Mouse (Mus musculus): ENCODE data around the gene Sema3g.

The Sema3g gene

GRCm38 (mm10) chr14:31217666-31218065, at the start of gene Sema3g:
TSS of gene Sema3g (plus strand) at chr14:31217860.
- peak; percentile 15 for DNase-seq (ENCODE audit: low spot score)

GRCm38 (mm10) chr14:31168425-31168824, 49.2 kb upstream of the Sema3g start, which contains the start of gene Stab1:
TSS of gene Stab1 (minus strand) at chr14:31168641.
- no peak for DNase-seq (ENCODE audit: low spot score)

- no peak for DNase-seq (ENCODE audit: low spot score)
Measured at GRCm38 (mm10) chr14:31169508-31169907, 48.2 kb upstream of the Sema3g start.

- no peak for DNase-seq (ENCODE audit: low spot score)
Measured at GRCm38 (mm10) chr14:31170963-31171362, 46.7 kb upstream of the Sema3g start.

GRCm38 (mm10) chr14:31171386-31171785, 46.3 kb upstream of the Sema3g start:
- no peak for DNase-seq (ENCODE audit: low spot score)

- no peak for DNase-seq (ENCODE audit: low spot score)
Measured at GRCm38 (mm10) chr14:31171821-31172220, 45.8 kb upstream of the Sema3g start.

- DNase-seq (ENCODE audit: low spot score) = no peak
Measured at GRCm38 (mm10) chr14:31172781-31173455, 44.7 kb upstream of the Sema3g start.

GRCm38 (mm10) chr14:31173537-31173936, 44.1 kb upstream of the Sema3g start:
- DNase-seq (ENCODE audit: low spot score) = no peak

GRCm38 (mm10) chr14:31177287-31177686, 40.4 kb upstream of the Sema3g start:
- no peak for DNase-seq (ENCODE audit: low spot score)

GRCm38 (mm10) chr14:31177715-31178114, 39.9 kb upstream of the Sema3g start:
- no peak for DNase-seq (ENCODE audit: low spot score)

GRCm38 (mm10) chr14:31179677-31180365, 37.8 kb upstream of the Sema3g start:
- DNase-seq (ENCODE audit: low spot score) = no peak

- DNase-seq (ENCODE audit: low spot score) = no peak
Measured at GRCm38 (mm10) chr14:31181512-31181911, 36.1 kb upstream of the Sema3g start.

GRCm38 (mm10) chr14:31182786-31183290, 34.8 kb upstream of the Sema3g start:
- no peak for DNase-seq (ENCODE audit: low spot score)

- DNase-seq (ENCODE audit: low spot score) = no peak
Measured at GRCm38 (mm10) chr14:31183541-31183940, 34.1 kb upstream of the Sema3g start.

- DNase-seq (ENCODE audit: low spot score) = no peak
Measured at GRCm38 (mm10) chr14:31184195-31184594, 33.5 kb upstream of the Sema3g start.

- no peak for DNase-seq (ENCODE audit: low spot score)
Measured at GRCm38 (mm10) chr14:31186656-31187055, 31.0 kb upstream of the Sema3g start.

- DNase-seq (ENCODE audit: low spot score) = no peak
Measured at GRCm38 (mm10) chr14:31188771-31189181, 28.9 kb upstream of the Sema3g start.

GRCm38 (mm10) chr14:31189348-31189747, 28.3 kb upstream of the Sema3g start:
- no peak for DNase-seq (ENCODE audit: low spot score)

- DNase-seq (ENCODE audit: low spot score) = no peak
Measured at GRCm38 (mm10) chr14:31191936-31192335, 25.7 kb upstream of the Sema3g start.

GRCm38 (mm10) chr14:31193791-31194190, 23.9 kb upstream of the Sema3g start:
- no peak for DNase-seq (ENCODE audit: low spot score)

GRCm38 (mm10) chr14:31194441-31194840, 23.2 kb upstream of the Sema3g start:
- DNase-seq (ENCODE audit: low spot score) = peak; percentile 65

GRCm38 (mm10) chr14:31194891-31195513, 22.7 kb upstream of the Sema3g start:
- peak; percentile 44 for DNase-seq (ENCODE audit: low spot score)

GRCm38 (mm10) chr14:31195521-31195920, 22.1 kb upstream of the Sema3g start:
- no peak for DNase-seq (ENCODE audit: low spot score)
